Mouse (Mus musculus) neural tube, embryonic 11.5 days (tissue): ENCODE results near the gene Mmp14. TPM values are rescaled to one million over a fixed set of nuclear protein-coding genes. Genes with fewer than 3 reads are reported as not detected.

Source experiments
- ATAC-seq: fragments of 200-750 bp; cut with Nextera tagmentation; 2 replicates; pipeline ENCODE4 v1.8.0; 2017; ENCODE audit warnings: moderate number of reproducible peaks, mild to moderate bottlenecking, moderate TSS enrichment, moderate library complexity; ENCODE audit not compliant: insufficient read depth, low FRiP score, low TSS enrichment
- DNase-seq: peaks from one replicate; pipeline ENCODE4 v3.0.0-alpha.2; 2015; ENCODE audit warnings: low spot score
- H3K27ac ChIP-seq: fragments of 300-500 bp; sonication (generic); 2 replicates; pipeline ENCODE4 v1.5.1; 2014; ENCODE audit warnings: low read depth, mild to moderate bottlenecking, low read length
- H3K27me3 ChIP-seq: fragments of 300-500 bp; sonication (generic); 2 replicates; pipeline ENCODE4 v1.6.1; 2014; ENCODE audit warnings: mild to moderate bottlenecking, low read length, mixed read lengths; ENCODE audit not compliant: control insufficient read depth, insufficient read depth
- H3K36me3 ChIP-seq: fragments of 300-500 bp; sonication (generic); 2 replicates; pipeline ENCODE4 v1.6.1; 2014; ENCODE audit warnings: mild to moderate bottlenecking, low read length, moderate library complexity, mixed read lengths; ENCODE audit not compliant: control insufficient read depth, insufficient read depth
- H3K4me1 ChIP-seq: fragments of 300-500 bp; sonication (generic); 2 replicates; pipeline ENCODE4 v1.6.1; 2014; ENCODE audit warnings: low read length, mixed read lengths; ENCODE audit not compliant: control insufficient read depth, insufficient read depth
- H3K4me2 ChIP-seq: fragments of 300-500 bp; sonication (generic); 2 replicates; pipeline ENCODE4 v1.6.1; 2014; ENCODE audit warnings: low read depth, mild to moderate bottlenecking, moderate library complexity
- H3K4me3 ChIP-seq: fragments of 300-500 bp; sonication (generic); 2 replicates; pipeline ENCODE4 v1.5.1; 2014; ENCODE audit warnings: low read depth, low read length
- H3K9ac ChIP-seq: fragments of 300-500 bp; sonication (generic); 2 replicates; pipeline ENCODE4 v1.6.1; 2014; ENCODE audit warnings: mild to moderate bottlenecking, low read length
- H3K9me3 ChIP-seq: fragments of 300-500 bp; sonication (generic); 2 replicates; pipeline ENCODE4 v1.6.1; 2016; ENCODE audit warnings: low read length; ENCODE audit not compliant: control insufficient read depth
- WGBS: fragments of 180-500 bp; shearing (Covaris S2); extraction: QIAGEN DNeasy Blood & Tissue Kit; methylation state at CpG from one replicate; pipeline ENCODE4 v1.1.7; 2014; 5-methylcytosine and 5-hydroxymethylcytosine counted together
- polyA plus RNA-seq: library from polyadenylated mRNA; unstranded; fragments of >200 nt; fragmentation: Nextera tagmentation; extraction: Ambion mirVana; gene quantifications from 2 replicates; pipeline ENCODE4 v1.2.1, GENCODE M21; 2014

Mmp14 gene
- polyA plus RNA-seq, 1 experiment from 2014 or later, result 70.6 TPM

GRCm38 (mm10) chr14:54394309-54394708 lies 37.1 kb upstream of the Mmp14 start:
- no peaks in the 10 kb centered on the region for H3K9me3 ChIP-seq
- H3K36me3 ChIP-seq, result no peaks in the 10 kb centered on the region
- H3K27ac ChIP-seq, result no peak overlapping the region
- DNase-seq, result no peak
- H3K27me3 ChIP-seq, result no peaks in the 10 kb centered on the region
- H3K9ac ChIP-seq, result no peak overlapping the region
- ATAC-seq, result no peak
- H3K4me1 ChIP-seq, result no peaks in the 10 kb centered on the region
- H3K4me3 ChIP-seq, result no peak overlapping the region
- H3K4me2 ChIP-seq, result no peak overlapping the region

DNA sequence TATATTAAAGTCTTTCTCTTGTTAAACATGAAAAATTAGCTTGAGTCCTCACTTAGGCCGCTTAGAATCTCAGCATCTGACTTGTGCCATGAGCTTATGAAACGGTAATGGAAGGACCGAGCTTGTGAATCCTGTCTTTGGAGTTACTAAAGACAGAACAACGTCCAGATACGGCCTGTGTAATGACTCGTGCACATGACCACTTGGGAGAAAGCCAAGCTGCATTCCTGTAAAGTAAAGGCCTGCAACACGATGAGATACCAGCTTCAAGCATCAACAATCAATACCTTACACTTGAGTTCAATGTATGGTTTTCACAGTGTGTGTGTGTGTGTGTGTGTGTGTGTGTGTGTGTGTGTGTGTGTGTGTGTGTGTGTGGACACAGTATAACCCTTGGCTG lies 34.7 kb upstream of the Mmp14 start:
- Histone ChIP-seq H3K36me3 (no peaks in the 10 kb centered on the region), H3K4me2 (no peak overlapping the region)
- ATAC-seq, result no peak

GRCm38 (mm10) chr14:54397872-54398527 lies 33.4 kb upstream of the Mmp14 start:
- Histone ChIP-seq H3K9ac (no peak overlapping the region), H3K4me1 (no peaks in the 10 kb centered on the region), H3K9me3 (no peaks in the 10 kb centered on the region), H3K36me3 (no peaks in the 10 kb centered on the region), H3K27me3 (no peaks in the 10 kb centered on the region), H3K4me2 (no peak overlapping the region), H3K27ac (no peak overlapping the region), H3K4me3 (no peak overlapping the region)
- no peak for ATAC-seq
- 71% methylated on average over 7 of the region's 7 CpGs for WGBS
- no peak for DNase-seq

More for the DNA sequence above, 34.7 kb upstream of the Mmp14 start:
- H3K27ac ChIP-seq, result no peak overlapping the region
- H3K4me1 ChIP-seq, result no peaks in the 10 kb centered on the region
- no peaks in the 10 kb centered on the region for H3K27me3 ChIP-seq
- WGBS, result 93% methylated on average over 7 of the region's 7 CpGs
- no peak overlapping the region for H3K9ac ChIP-seq
- no peak for DNase-seq
- H3K9me3 ChIP-seq, result no peaks in the 10 kb centered on the region
- no peak overlapping the region for H3K4me3 ChIP-seq

DNA sequence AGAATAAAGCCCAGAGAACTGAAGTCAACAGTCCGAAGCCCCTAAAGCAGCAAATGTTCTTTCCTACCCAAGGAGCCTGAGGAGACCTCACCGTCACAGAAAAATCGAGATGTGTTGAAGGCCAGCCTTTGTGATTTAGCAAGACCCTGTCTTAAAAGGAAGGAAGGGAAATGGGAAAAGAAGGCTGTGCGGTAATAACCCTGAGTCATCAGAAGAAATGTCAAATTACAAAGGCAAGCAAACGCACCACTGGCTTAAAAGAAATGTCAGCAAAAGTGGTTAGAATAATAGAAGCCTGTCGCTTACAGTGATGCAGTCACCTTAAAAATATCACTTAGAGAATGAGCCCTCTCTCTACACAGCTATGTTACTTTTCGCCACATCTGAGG lies 32.9 kb upstream of the Mmp14 start:
- no peak overlapping the region for H3K4me3 ChIP-seq
- no peaks in the 10 kb centered on the region for H3K36me3 ChIP-seq
- no peak overlapping the region for H3K9ac ChIP-seq
- H3K27ac ChIP-seq, result no peak overlapping the region
- ATAC-seq (no peak), DNase-seq (no peak)
- H3K9me3 ChIP-seq, result no peaks in the 10 kb centered on the region
- no peak overlapping the region for H3K4me2 ChIP-seq
- H3K27me3 ChIP-seq, result no peaks in the 10 kb centered on the region
- 62% methylated on average over 7 of the region's 7 CpGs for WGBS
- no peaks in the 10 kb centered on the region for H3K4me1 ChIP-seq

DNA sequence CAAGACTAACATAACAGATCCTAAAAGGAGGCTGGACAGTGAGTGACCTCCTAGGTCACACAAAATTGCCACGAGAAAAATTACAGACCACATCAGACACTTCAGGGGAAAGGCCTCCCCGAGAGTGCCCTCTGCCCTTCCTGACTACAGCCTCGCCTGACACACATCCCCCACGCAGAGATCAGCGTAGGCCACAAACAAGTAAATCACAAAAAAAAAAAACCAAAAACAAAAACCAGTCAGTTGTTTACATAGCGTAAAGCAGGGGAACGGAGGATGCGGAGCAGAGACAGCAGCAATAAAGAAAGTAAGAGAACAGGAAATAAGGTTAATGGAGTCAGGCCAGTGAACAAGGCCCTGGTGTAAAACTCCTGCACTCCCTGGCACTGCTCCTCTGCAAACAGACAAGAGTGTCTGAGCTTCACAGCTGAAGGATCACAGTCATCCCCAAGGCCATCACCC lies 32.5 kb upstream of the Mmp14 start:
- Histone ChIP-seq H3K9ac (no peak overlapping the region), H3K27ac (no peak overlapping the region), H3K4me1 (no peaks in the 10 kb centered on the region), H3K36me3 (no peaks in the 10 kb centered on the region), H3K4me3 (no peak overlapping the region), H3K9me3 (no peaks in the 10 kb centered on the region), H3K27me3 (no peaks in the 10 kb centered on the region), H3K4me2 (no peak overlapping the region)
- DNase-seq, result no peak
- no peak for ATAC-seq
- 39% methylated on average over 8 of the region's 8 CpGs for WGBS

- 50% methylated on average over 3 of the region's 3 CpGs for WGBS
These were observed 29.7 kb upstream of the Mmp14 start for GRCm38 (mm10) chr14:54401723-54402122.

GRCm38 (mm10) chr14:54408336-54409056 lies 22.9 kb upstream of the Mmp14 start:
- no peak overlapping the region for H3K27ac ChIP-seq
- 85% methylated on average over 25 of the region's 25 CpGs for WGBS
- no peaks in the 10 kb centered on the region; the same call in 1 of the 2 replicates for H3K36me3 ChIP-seq
- no peaks in the 10 kb centered on the region for H3K4me1 ChIP-seq
- no peak for DNase-seq
- no peaks in the 10 kb centered on the region for H3K27me3 ChIP-seq
- no peak overlapping the region for H3K9ac ChIP-seq
- H3K4me3 ChIP-seq, result no peak overlapping the region
- no peak for ATAC-seq
- H3K4me2 ChIP-seq, result no peak overlapping the region
- no peaks in the 10 kb centered on the region for H3K9me3 ChIP-seq

More at GRCm38 (mm10) chr14:54401723-54402122, 29.7 kb upstream of the Mmp14 start:
- Histone ChIP-seq H3K4me3 (no peak overlapping the region), H3K27me3 (no peaks in the 10 kb centered on the region), H3K4me2 (no peak overlapping the region), H3K9me3 (no peaks in the 10 kb centered on the region), H3K9ac (no peak overlapping the region), H3K4me1 (no peaks in the 10 kb centered on the region), H3K27ac (no peak overlapping the region), H3K36me3 (no peaks in the 10 kb centered on the region)
- DNase-seq, result no peak
- no peak for ATAC-seq

GRCm38 (mm10) chr14:54409057-54409645 lies 22.3 kb upstream of the Mmp14 start:
- Histone ChIP-seq H3K27ac (no peak overlapping the region), H3K4me2 (no peak overlapping the region), H3K4me1 (no peaks in the 10 kb centered on the region), H3K36me3 (no peaks in the 10 kb centered on the region; the same call in 1 of the 2 replicates), H3K4me3 (no peak overlapping the region), H3K27me3 (no peaks in the 10 kb centered on the region), H3K9ac (no peak overlapping the region), H3K9me3 (no peaks in the 10 kb centered on the region)
- no peak for ATAC-seq
- 76% methylated on average over 7 of the region's 7 CpGs for WGBS
- no peak for DNase-seq
